Mouse (Mus musculus) liver, adult 2 months (tissue): ENCODE measurements around the gene Kel. TPM values are rescaled to one million over a fixed set of nuclear protein-coding genes. Genes with fewer than 3 reads are reported as not detected.

Experiments
- DNase-seq: peaks from one replicate; pipeline ENCODE4 v3.0.0-alpha.2; 2011; ENCODE audit warnings: low read depth, low spot score; ENCODE audit errors: extremely low read depth
- H3K27ac ChIP-seq: fragments of 200-500 bp; replicated peaks from 2 replicates; pipeline ENCODE4 v1.5.1; 2012; ENCODE audit warnings: low read depth, mild to moderate bottlenecking, control low read depth, inconsistent platforms, low read length; ENCODE audit not compliant: insufficient read depth
- H3K27me3 ChIP-seq: fragments of 200-500 bp; 2 replicates; pipeline ENCODE4 v1.6.1; 2012; ENCODE audit warnings: mild to moderate bottlenecking, moderate library complexity, low read length, inconsistent platforms; ENCODE audit not compliant: control insufficient read depth, insufficient read depth
- H3K36me3 ChIP-seq: fragments of 200-500 bp; 2 replicates; pipeline ENCODE4 v1.6.1; 2012; ENCODE audit warnings: low read length, inconsistent platforms; ENCODE audit not compliant: control insufficient read depth, insufficient read depth
- H3K4me1 ChIP-seq: fragments of 200-500 bp; 2 replicates; pipeline ENCODE4 v1.6.1; 2011; ENCODE audit warnings: low read length; ENCODE audit not compliant: control insufficient read depth, insufficient read depth
- H3K4me3 ChIP-seq: fragments of 200-500 bp; 2 replicates; pipeline ENCODE4 v1.5.1; 2011; ENCODE audit warnings: low read depth, mild to moderate bottlenecking, control low read depth, low read length, moderate library complexity; ENCODE audit not compliant: insufficient read depth
- H3K79me2 ChIP-seq: fragments of 200-500 bp; 2 replicates; pipeline ENCODE4 v1.6.1; 2012; ENCODE audit warnings: inconsistent platforms, mild to moderate bottlenecking, low read length, moderate library complexity; ENCODE audit not compliant: control insufficient read depth, insufficient read depth
- H3K9ac ChIP-seq: fragments of 200-500 bp; 2 replicates; pipeline ENCODE4 v1.6.1; 2012; ENCODE audit warnings: low read depth, mild to moderate bottlenecking, control low read depth, inconsistent platforms, low read length
- CTCF ChIP-seq: fragments of 200-500 bp; IDR thresholded peaks from 2 replicates; pipeline ENCODE4 v1.5.1; 2011; ENCODE audit warnings: low read depth, low read length, control low read depth
- POLR2A ChIP-seq: fragments of 200-500 bp; IDR thresholded peaks from 2 replicates; pipeline ENCODE4 v1.6.1; 2011; ENCODE audit warnings: low read length, control low read depth; ENCODE audit not compliant: insufficient read depth; ENCODE audit errors: extremely low read depth
- WGBS: fragments of 180-500 bp; shearing (Covaris S2); methylation state at CpG from one replicate; pipeline ENCODE4 v1.1.7; 2018; 5-methylcytosine and 5-hydroxymethylcytosine counted together
- polyA plus RNA-seq: library from polyadenylated mRNA; depleted of rRNA; stranded (reverse); fragments of >200 nt; gene quantifications from 2 replicates; pipeline ENCODE4 v1.2.3, GENCODE M21; 2012
- total RNA-seq: library from RNA; depleted of rRNA; stranded (reverse); fragments of >200 nt; gene quantifications from 2 replicates; pipeline ENCODE4 v1.2.3, GENCODE M21; 2014

The Kel gene
- total and polyA plus RNA-seq, 2 experiments: not detected

- Histone ChIP-seq H3K36me3 (no peaks in the 10 kb centered on the region), H3K27me3 (no peaks in the 10 kb centered on the region), H3K9ac (no peak overlapping the region), H3K4me1 (no peaks in the 10 kb centered on the region), H3K4me3 (no peak overlapping the region), H3K79me2 (no peaks in the 10 kb centered on the region), H3K27ac (no peak overlapping the region)
- WGBS: 94% methylated on average over 2 of the region's 2 CpGs
- no peak for DNase-seq
- TF ChIP-seq POLR2A (no peak), CTCF (no peak)
Measured at GRCm38 (mm10) chr6:41676530-41676929, 27.6 kb downstream of the Kel start.

- Histone ChIP-seq H3K4me1 (no peaks in the 10 kb centered on the region), H3K4me3 (no peak overlapping the region), H3K27ac (no peak overlapping the region), H3K79me2 (no peaks in the 10 kb centered on the region), H3K9ac (no peak overlapping the region), H3K27me3 (no peaks in the 10 kb centered on the region), H3K36me3 (no peaks in the 10 kb centered on the region)
- TF ChIP-seq POLR2A (no peak), CTCF (no peak)
- DNase-seq: no peak
- 38% methylated on average over 2 of the region's 2 CpGs for WGBS
Measured at GRCm38 (mm10) chr6:41662320-41662719, 41.8 kb downstream of the Kel start.

GRCm38 (mm10) chr6:41658487-41658886, 45.7 kb downstream of the Kel start:
- Histone ChIP-seq H3K9ac (no peak overlapping the region), H3K4me1 (no peaks in the 10 kb centered on the region), H3K4me3 (no peak overlapping the region), H3K27me3 (no peaks in the 10 kb centered on the region), H3K79me2 (no peaks in the 10 kb centered on the region), H3K36me3 (no peaks in the 10 kb centered on the region), H3K27ac (no peak overlapping the region)
- TF ChIP-seq POLR2A (no peak), CTCF (no peak)
- no peak for DNase-seq
- WGBS: 73% methylated on average over 1 of the region's 1 CpGs

- Histone ChIP-seq H3K4me3 (no peak overlapping the region), H3K4me1 (no peaks in the 10 kb centered on the region), H3K27ac (no peak overlapping the region), H3K36me3 (no peaks in the 10 kb centered on the region), H3K9ac (no peak overlapping the region), H3K27me3 (no peaks in the 10 kb centered on the region), H3K79me2 (no peaks in the 10 kb centered on the region)
- 76% methylated on average over 8 of the region's 8 CpGs for WGBS
- TF ChIP-seq POLR2A (no peak), CTCF (no peak)
- DNase-seq: no peak
Measured at GRCm38 (mm10) chr6:41654648-41655047, 49.5 kb downstream of the Kel start.

- 88% methylated on average over 5 of the region's 5 CpGs for whole genome bisulfite sequencing
- no peak for DNase-seq
- no peaks in the 10 kb centered on the region for H3K27me3 ChIP-seq
- H3K4me1 ChIP-seq: no peaks in the 10 kb centered on the region
- no peak for TF ChIP-seq POLR2A
- TF ChIP-seq CTCF: no peak
- H3K9ac ChIP-seq: no peak overlapping the region
- no peaks in the 10 kb centered on the region for H3K79me2 ChIP-seq
- no peaks in the 10 kb centered on the region for H3K36me3 ChIP-seq
- H3K27ac ChIP-seq: no peak overlapping the region
- no peak overlapping the region for H3K4me3 ChIP-seq
Measured at GRCm38 (mm10) chr6:41653173-41653572, 51.0 kb downstream of the Kel start.

GRCm38 (mm10) chr6:41646672-41647071, 57.5 kb downstream of the Kel start:
- no peak for DNase-seq

More at GRCm38 (mm10) chr6:41646672-41647071, 57.5 kb downstream of the Kel start:
- Histone ChIP-seq H3K79me2 (no peaks in the 10 kb centered on the region), H3K36me3 (no peaks in the 10 kb centered on the region), H3K27ac (no peak overlapping the region), H3K4me1 (no peaks in the 10 kb centered on the region), H3K27me3 (no peaks in the 10 kb centered on the region), H3K9ac (no peak overlapping the region), H3K4me3 (no peak overlapping the region)
- TF ChIP-seq CTCF (no peak), POLR2A (no peak)
